Mouse (Mus musculus) Patski (cell line): Measurements from ENCODE around the gene Zan. TPM values are rescaled to one million over a fixed set of nuclear protein-coding genes. Genes with fewer than 3 reads are reported as not detected.
A peak's percentile ranks its signal among the peaks of the same experiment; 100 is the strongest.

Experiments used
- ATAC-seq: fragments of 100-300 bp; one replicate; pipeline ENCODE4 v1.8.0; 2021
- CTCF ChIA-PET: fragments of 350-600 bp; sonication (Branson Sonifier 250); formaldehyde crosslinking; loops from one replicate; lab custom pipeline; 2022; ENCODE audit warnings: inconsistent platforms; lab: Charles Lee
- POLR2A ChIA-PET: fragments of 350-600 bp; sonication (Branson Sonifier 250); formaldehyde crosslinking; loops from one replicate; lab custom pipeline; 2022; ENCODE audit warnings: antibody characterized with exemption, inconsistent platforms; lab: Charles Lee
- DNase-seq: peaks from one replicate; pipeline ENCODE4 v3.0.0-alpha.2; 2011; ENCODE audit warnings: low read depth, low spot score
- H3K27me3 ChIP-seq: fragments of 371-371 bp; one replicate; pipeline ENCODE4 v1.5.1; 2021
- CTCF ChIP-seq: fragments of 100-300 bp; IDR thresholded peaks from one replicate; pipeline ENCODE4 v1.5.1; 2021
- in situ Hi-C: fragments of 300-500 bp; cut with MboI; formaldehyde crosslinking; loops from 3 replicates; pipeline ENCODE4 v1.11.1; 2018; ENCODE audit warnings: low pct_unique_long_range_greater_than_20kb, mixed read lengths
- polyA plus RNA-seq: library from polyadenylated mRNA; unstranded; gene quantifications from one replicate; pipeline ENCODE4 v1.2.3, GENCODE M21; 2021

The Zan gene
- polyA plus RNA-seq, 1 experiment from 2014 or later = 7.9 TPM

- TF ChIP-seq CTCF = no peak
- ATAC-seq (peak; percentile 78), DNase-seq (peak; percentile 96)
- ChIA-PET POLR2A (no interaction called here), CTCF (interaction anchor here (1.0 to 3.2 kb wide), 3 partner anchors 12 to 53 kb away, joined by 3 to 8 read pairs (median 3); partner anchors contain the start of gene Slc12a9)
- in situ Hi-C loops = no loop called here
- H3K27me3 ChIP-seq = no peaks in the 10 kb centered on the region
These were observed 90.2 kb downstream of the Zan start for GRCm38 (mm10) chr5:137386712-137387111.

- ChIA-PET POLR2A (no interaction called here), CTCF (interaction anchor here (1.4 kb wide), 1 partner anchor 274 kb away, joined by 4 read pairs; no protein-coding TSS in a partner anchor)
- in situ Hi-C loops = loop anchor here (5.0 kb wide), 1 partner anchor 34 kb away; no protein-coding TSS in a partner anchor
- no peak for DNase-seq
- no peak for ATAC-seq
- no peaks in the 10 kb centered on the region for H3K27me3 ChIP-seq
- TF ChIP-seq CTCF = no peak
These were observed 93.4 kb downstream of the Zan start for GRCm38 (mm10) chr5:137383441-137383840.

GRCm38 (mm10) chr5:137381152-137381551 lies 95.7 kb downstream of the Zan start:
- in situ Hi-C loops = loop anchor here (5.0 kb wide), 1 partner anchor 36 kb away; no protein-coding TSS in a partner anchor
- CTCF ChIA-PET = interaction anchor here (0.8 kb wide), 2 partner anchors 10 to 11 kb away, joined by 3 to 4 read pairs; no protein-coding TSS in a partner anchor
- no peak for ATAC-seq
- POLR2A ChIA-PET = interaction anchor here (0.8 to 1.1 kb wide), 2 partner anchors 24 to 1397 kb away, joined by 3 read pairs; no protein-coding TSS in a partner anchor
- TF ChIP-seq CTCF = no peak
- H3K27me3 ChIP-seq = no peaks in the 10 kb centered on the region
- no peak for DNase-seq

- ChIA-PET CTCF (interaction anchor here (1.5 kb wide), 1 partner anchor 11 kb away, joined by 3 read pairs; no protein-coding TSS in a partner anchor), POLR2A (interaction anchor here (0.8 kb wide), 1 partner anchor 26 kb away, joined by 3 read pairs; no protein-coding TSS in a partner anchor)
- ATAC-seq (no peak), DNase-seq (no peak)
- H3K27me3 ChIP-seq = no peaks in the 10 kb centered on the region
- no peak for TF ChIP-seq CTCF
- in situ Hi-C loops = no loop called here
These were observed 99.3 kb downstream of the Zan start for GRCm38 (mm10) chr5:137377603-137378002.

GRCm38 (mm10) chr5:137377176-137377575 lies 99.7 kb downstream of the Zan start:
- TF ChIP-seq CTCF = no peak
- ChIA-PET POLR2A (no interaction called here), CTCF (interaction anchor here (1.5 kb wide), 1 partner anchor 12 kb away, joined by 3 read pairs; no protein-coding TSS in a partner anchor)
- no peaks in the 10 kb centered on the region for H3K27me3 ChIP-seq
- ATAC-seq = no peak
- in situ Hi-C loops = no loop called here
- DNase-seq = no peak

GRCm38 (mm10) chr5:137376722-137377121 lies 100.1 kb downstream of the Zan start:
- no peak for ATAC-seq
- H3K27me3 ChIP-seq = no peaks in the 10 kb centered on the region
- in situ Hi-C loops = no loop called here
- ChIA-PET CTCF (no interaction called here), POLR2A (interaction anchor here (0.9 kb wide), 1 partner anchor 46 kb away, joined by 3 read pairs; no protein-coding TSS in a partner anchor)
- DNase-seq = no peak
- TF ChIP-seq CTCF = no peak

GRCm38 (mm10) chr5:137376198-137376597 lies 100.7 kb downstream of the Zan start:
- DNase-seq (no peak), ATAC-seq (no peak)
- ChIA-PET CTCF (no interaction called here), POLR2A (interaction anchor here (0.9 kb wide), 1 partner anchor 46 kb away, joined by 3 read pairs; no protein-coding TSS in a partner anchor)
- no peaks in the 10 kb centered on the region for H3K27me3 ChIP-seq
- in situ Hi-C loops = no loop called here
- no peak for TF ChIP-seq CTCF

GRCm38 (mm10) chr5:137375627-137376026 lies 101.2 kb downstream of the Zan start:
- ChIA-PET POLR2A (interaction anchor here (1.4 to 1.9 kb wide), 3 partner anchors 13 to 25 kb away, joined by 5 read pairs; partner anchors contain the start of gene Ephb4), CTCF (interaction anchor here (1.2 kb wide), 1 partner anchor 11 kb away, joined by 3 read pairs; no protein-coding TSS in a partner anchor)
- no peak for TF ChIP-seq CTCF
- in situ Hi-C loops = no loop called here
- no peak for ATAC-seq
- no peaks in the 10 kb centered on the region for H3K27me3 ChIP-seq
- no peak for DNase-seq

- ChIA-PET CTCF (interaction anchor here (1.2 kb wide), 1 partner anchor 12 kb away, joined by 3 read pairs; no protein-coding TSS in a partner anchor), POLR2A (interaction anchor here (0.6 to 1.9 kb wide), 6 partner anchors 12 to 51 kb away, joined by 3 to 5 read pairs (median 4); partner anchors contain the start of gene Ephb4)
- ATAC-seq = peak; percentile 61
- H3K27me3 ChIP-seq = no peaks in the 10 kb centered on the region
- in situ Hi-C loops = no loop called here
- DNase-seq = peak; percentile 73
- no peak for TF ChIP-seq CTCF
These were observed 102.3 kb downstream of the Zan start for GRCm38 (mm10) chr5:137374521-137375080.

- ChIA-PET CTCF (interaction anchor here (1.7 kb wide), 1 partner anchor 40 kb away, joined by 4 read pairs; the partner anchor contains the start of gene Slc12a9), POLR2A (interaction anchor here (0.6 to 1.2 kb wide), 3 partner anchors 14 to 30 kb away, joined by 3 to 4 read pairs (median 3); no protein-coding TSS in a partner anchor)
- no peaks in the 10 kb centered on the region for H3K27me3 ChIP-seq
- in situ Hi-C loops = no loop called here
- no peak for DNase-seq
- no peak for TF ChIP-seq CTCF
- ATAC-seq = no peak
These were observed 103.4 kb downstream of the Zan start for GRCm38 (mm10) chr5:137373371-137373950.
